Mouse (Mus musculus) forebrain, embryonic 14.5 days (tissue): ENCODE data around the gene Tead2. TPM values are rescaled to one million over a fixed set of nuclear protein-coding genes. Genes with fewer than 3 reads are reported as not detected.

Source experiments
- ATAC-seq: fragments of 200-750 bp; cut with Nextera tagmentation; 2 replicates; pipeline ENCODE4 v1.8.0; 2017; ENCODE audit warnings: mild to moderate bottlenecking, moderate library complexity
- DNase-seq: peaks from one replicate; pipeline ENCODE4 v3.0.0-alpha.2; 2015; ENCODE audit warnings: low spot score
- H3K27ac ChIP-seq: fragments of 300-500 bp; sonication (generic); 2 replicates; pipeline ENCODE4 v1.5.1; 2014; ENCODE audit warnings: low read depth, mild to moderate bottlenecking, control low read depth, low read length, moderate library complexity
- H3K27me3 ChIP-seq: fragments of 300-500 bp; sonication (generic); replicated peaks from 2 replicates; pipeline ENCODE4 v1.6.1; 2014; ENCODE audit warnings: low read length, control low read depth, mixed read lengths; ENCODE audit not compliant: control insufficient read depth, insufficient read depth
- H3K36me3 ChIP-seq: fragments of 300-500 bp; sonication (generic); 2 replicates; pipeline ENCODE4 v1.6.1; 2014; ENCODE audit warnings: low read length, control low read depth; ENCODE audit not compliant: control insufficient read depth, insufficient read depth
- H3K4me1 ChIP-seq: fragments of 300-500 bp; sonication (generic); 2 replicates; pipeline ENCODE4 v1.6.1; 2014; ENCODE audit warnings: antibody characterized with exemption, low read length, control low read depth; ENCODE audit not compliant: control insufficient read depth, insufficient read depth
- H3K4me2 ChIP-seq: fragments of 300-500 bp; sonication (generic); 2 replicates; pipeline ENCODE4 v1.6.1; 2014; ENCODE audit warnings: mild to moderate bottlenecking, control low read depth, low read length
- H3K4me3 ChIP-seq: fragments of 300-500 bp; sonication (generic); 2 replicates; pipeline ENCODE4 v1.5.1; 2014; ENCODE audit warnings: low read depth, low read length, control low read depth
- H3K9ac ChIP-seq: fragments of 300-500 bp; sonication (generic); 2 replicates; pipeline ENCODE4 v1.6.1; 2014; ENCODE audit warnings: mild to moderate bottlenecking, low read length, control low read depth, moderate library complexity
- H3K9me3 ChIP-seq: fragments of 300-500 bp; sonication (generic); replicated peaks from 2 replicates; pipeline ENCODE4 v1.6.1; 2016; ENCODE audit warnings: low read length, control low read depth, mixed read lengths; ENCODE audit not compliant: control insufficient read depth
- WGBS: fragments of 180-500 bp; shearing (Covaris S2); extraction: QIAGEN DNeasy Blood & Tissue Kit; methylation state at CpG from one replicate; pipeline ENCODE4 v1.1.7; 2014; 5-methylcytosine and 5-hydroxymethylcytosine counted together
- polyA plus RNA-seq: library from polyadenylated mRNA; unstranded; fragments of >200 nt; fragmentation: Nextera tagmentation; extraction: Ambion mirVana; gene quantifications from 2 replicates; pipeline ENCODE4 v1.2.1, GENCODE M21; 2014

The Tead2 gene
- polyA plus RNA-seq, 1 experiment from 2014 or later: 95.7 TPM

- Histone ChIP-seq H3K9me3 (no peaks in the 10 kb centered on the region), H3K27ac (no peak overlapping the region), H3K4me3 (no peak overlapping the region), H3K4me2 (no peak overlapping the region), H3K36me3 (peaks cover 80% of the 10 kb centered on the region), H3K4me1 (no peaks in the 10 kb centered on the region), H3K9ac (no peak overlapping the region), H3K27me3 (no peaks in the 10 kb centered on the region)
- ATAC-seq (no peak), DNase-seq (no peak)
- 96% methylated on average over 18 of the region's 18 CpGs for WGBS
Observed at GRCm38 (mm10) chr7:45228548-45228947, 13.0 kb downstream of the Tead2 start.

GRCm38 (mm10) chr7:45229046-45229445 lies 13.5 kb downstream of the Tead2 start:
- Histone ChIP-seq H3K36me3 (peaks cover 79% of the 10 kb centered on the region), H3K27ac (no peak overlapping the region), H3K4me3 (no peak overlapping the region), H3K27me3 (no peaks in the 10 kb centered on the region), H3K4me2 (no peak overlapping the region), H3K9ac (no peak overlapping the region), H3K9me3 (no peaks in the 10 kb centered on the region), H3K4me1 (peaks cover 4% of the 10 kb centered on the region)
- ATAC-seq (no peak), DNase-seq (no peak)
- 96% methylated on average over 8 of the region's 8 CpGs for WGBS

GRCm38 (mm10) chr7:45229459-45230203 lies 14.1 kb downstream of the Tead2 start:
- H3K4me3 ChIP-seq: no peak overlapping the region
- H3K9ac ChIP-seq: no peak overlapping the region
- no peaks in the 10 kb centered on the region for H3K27me3 ChIP-seq
- no peak overlapping the region for H3K27ac ChIP-seq
- DNase-seq (no peak), ATAC-seq (no peak)
- H3K36me3 ChIP-seq: peaks cover 76% of the 10 kb centered on the region
- H3K4me1 ChIP-seq: peaks cover 8% of the 10 kb centered on the region
- no peaks in the 10 kb centered on the region for H3K9me3 ChIP-seq
- no peak overlapping the region for H3K4me2 ChIP-seq
- WGBS: 90% methylated on average over 7 of the region's 7 CpGs

GRCm38 (mm10) chr7:45231192-45231591 lies 15.6 kb downstream of the Tead2 start:
- no peaks in the 10 kb centered on the region for H3K27me3 ChIP-seq
- no peak for DNase-seq
- no peak overlapping the region for H3K9ac ChIP-seq
- H3K4me3 ChIP-seq: no peak overlapping the region
- peaks cover 61% of the 10 kb centered on the region for H3K36me3 ChIP-seq
- ATAC-seq: no peak
- 92% methylated on average over 12 of the region's 12 CpGs for WGBS
- peaks cover 16% of the 10 kb centered on the region for H3K4me1 ChIP-seq
- no peak overlapping the region for H3K4me2 ChIP-seq
- H3K9me3 ChIP-seq: no peaks in the 10 kb centered on the region
- H3K27ac ChIP-seq: no peak overlapping the region

- H3K4me3 ChIP-seq: no peak overlapping the region
- 86% methylated on average over 11 of the region's 11 CpGs for WGBS
- H3K9ac ChIP-seq: no peak overlapping the region
- no peak for ATAC-seq
- no peaks in the 10 kb centered on the region for H3K9me3 ChIP-seq
- H3K4me1 ChIP-seq: peaks cover 16% of the 10 kb centered on the region
- no peak overlapping the region for H3K4me2 ChIP-seq
- no peaks in the 10 kb centered on the region for H3K27me3 ChIP-seq
- H3K36me3 ChIP-seq: peaks cover 54% of the 10 kb centered on the region
- no peak overlapping the region for H3K27ac ChIP-seq
- no peak for DNase-seq
Observed at GRCm38 (mm10) chr7:45231941-45232340, 16.4 kb downstream of the Tead2 start.

- no peak overlapping the region for H3K9ac ChIP-seq
- peaks cover 48% of the 10 kb centered on the region for H3K36me3 ChIP-seq
- H3K27ac ChIP-seq: peak overlapping the region; percentile 21; the same call in 1 of the 2 replicates
- H3K9me3 ChIP-seq: no peaks in the 10 kb centered on the region
- no peak overlapping the region for H3K4me2 ChIP-seq
- 0 out of 2 replicates have a peak, but pooled peaks cover under 1% of the 10 kb centered on the region for H3K27me3 ChIP-seq
- H3K4me3 ChIP-seq: no peak overlapping the region
- DNase-seq: no peak
- ATAC-seq: no peak
- WGBS: 64% methylated on average over 13 of the region's 13 CpGs
- peaks cover 16% of the 10 kb centered on the region for H3K4me1 ChIP-seq
Observed at GRCm38 (mm10) chr7:45232716-45233465, 17.3 kb downstream of the Tead2 start.

GRCm38 (mm10) chr7:45233580-45234332 lies 18.2 kb downstream of the Tead2 start:
- 0 out of 2 replicates have a peak, but pooled peaks cover 8% of the 10 kb centered on the region for H3K27me3 ChIP-seq
- H3K4me2 ChIP-seq: peak overlapping the region; percentile 31
- H3K36me3 ChIP-seq: peaks cover 39% of the 10 kb centered on the region
- peak; percentile 67 for DNase-seq
- peaks cover 16% of the 10 kb centered on the region for H3K4me1 ChIP-seq
- ATAC-seq: peak; percentile 40
- peak overlapping the region; percentile 53; the same call in 1 of the 2 replicates for H3K9ac ChIP-seq
- H3K27ac ChIP-seq: peak overlapping the region; percentile 74; the same call in 1 of the 2 replicates
- H3K9me3 ChIP-seq: no peaks in the 10 kb centered on the region
- H3K4me3 ChIP-seq: no peak overlapping the region
- 18% methylated on average over 20 of the region's 20 CpGs for WGBS

GRCm38 (mm10) chr7:45234333-45234841 lies 18.8 kb downstream of the Tead2 start:
- Histone ChIP-seq H3K27ac (peak overlapping the region; percentile 74; the same call in 1 of the 2 replicates), H3K36me3 (peaks cover 33% of the 10 kb centered on the region), H3K9me3 (no peaks in the 10 kb centered on the region), H3K4me1 (peaks cover 16% of the 10 kb centered on the region), H3K4me2 (peak overlapping the region; percentile 31), H3K4me3 (0 out of 2 replicates have a peak overlapping the region, but pooled peaks have one; percentile 8), H3K9ac (peak overlapping the region; percentile 53; the same call in 1 of the 2 replicates), H3K27me3 (0 out of 2 replicates have a peak, but pooled peaks cover 12% of the 10 kb centered on the region)
- DNase-seq (peak; percentile 41), ATAC-seq (peak; percentile 24)
- 8% methylated on average over 29 of the region's 29 CpGs for WGBS
